11 mouse cellular contexts compared by ENCODE assay signal in the genomic region with DNA sequence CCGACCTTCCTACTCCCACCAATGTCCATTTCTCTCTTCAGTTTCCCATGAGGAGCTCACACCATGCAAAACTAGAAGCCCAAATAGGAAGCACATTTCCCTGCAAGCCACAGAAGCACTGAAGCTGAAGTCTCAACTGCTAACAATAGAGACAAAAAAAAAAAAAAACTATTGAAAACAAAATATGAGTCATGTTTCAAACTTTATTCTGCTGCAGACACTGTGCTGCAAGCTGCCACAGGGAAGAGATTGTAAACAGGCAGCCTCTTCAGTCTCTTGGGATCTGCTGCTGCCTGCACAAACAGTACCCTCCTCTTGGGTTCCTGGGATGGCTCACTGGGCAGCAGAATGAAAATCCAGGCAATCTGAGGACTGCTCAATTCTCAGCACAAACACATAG.
A peak's percentile ranks its signal among the peaks of the same experiment; 100 is the strongest.
DNase-seq lines count a peak whose midpoint lies in the region.
"Had no signal": no experiment of that assay in that cellular context is flagged by ENCODE, and none has a peak within 500 bp of the region (broad histone marks: within the 10 kb centered on the region; RNA-seq: fewer than 3 reads in every experiment).

No protein-coding gene starts in this region.

- peak; percentile 7 to 30 for DNase-seq in frontal cortex, adult 2 months (ENCODE audit: extremely low spot score in 1 of 2, low spot score in 1 of 2)
- no peak for DNase-seq in frontal cortex, postnatal 25 days (ENCODE audit: low spot score in 2 of 2)
- peak; percentile 12 for DNase-seq in kidney, postnatal 14 days
- no peak for DNase-seq in kidney, adult 18-20 months
- DNase-seq in 416B (ENCODE audit: low read depth), result peak; percentile 54
- peak; percentile 13 to 18 for DNase-seq in kidney, postnatal 36 days
- no peak for DNase-seq in spleen, postnatal 10 days (ENCODE audit: low spot score in 2 of 2)
- DNase-seq in liver, result no peak
- DNase-seq: B cell, adult 2 months; gastrocnemius, adult 2 months; thymus, postnatal 14 days had no signal

Comparison
In these comparisons a context has a peak if more than half of its experiments do, and no peak if none do; other contexts are left out.
1. DNase-seq: peak in frontal cortex, adult 2 months (2 of 2), kidney, postnatal 14 days (single experiment), 416B (single experiment) and kidney, postnatal 36 days (2 of 2); none in frontal cortex, postnatal 25 days (0 of 2), kidney, adult 18-20 months (single experiment), spleen, postnatal 10 days (0 of 2) and liver (single experiment).